Mouse (Mus musculus) ovary, postnatal 14 days (tissue): ENCODE data around the gene Kat8.
"Not testable (repeated sequence)": the region's sequence is repeated elsewhere in the genome, so short reads cannot be mapped to it uniquely, and the experiment has no call there.

Experiments
- DNase-seq: peaks from one replicate; pipeline ENCODE4 v3.0.0; 2022; ENCODE audit warnings: low spot score

Kat8 gene

GRCm38 (mm10) chr7:127912190-127912871, at the start of gene Kat8:
TSS of gene Kat8 (plus strand) at chr7:127912516.
- peak; percentile 80 for DNase-seq

GRCm38 (mm10) chr7:127866434-127866833, 45.9 kb upstream of the Kat8 start:
- DNase-seq = no peak

GRCm38 (mm10) chr7:127867641-127868040, 44.7 kb upstream of the Kat8 start:
- no peak for DNase-seq

- DNase-seq = no peak
These were observed 43.0 kb upstream of the Kat8 start for GRCm38 (mm10) chr7:127869149-127869810.

- no peak for DNase-seq
These were observed 42.0 kb upstream of the Kat8 start for GRCm38 (mm10) chr7:127870136-127870821.

GRCm38 (mm10) chr7:127874812-127875626, 37.3 kb upstream of the Kat8 start:
- DNase-seq = no peak

GRCm38 (mm10) chr7:127875627-127876001, 36.7 kb upstream of the Kat8 start:
- DNase-seq = peak; percentile 82

GRCm38 (mm10) chr7:127876041-127876466, 36.3 kb upstream of the Kat8 start, which contains the start of gene Zfp646:
TSS of gene Zfp646 (plus strand) at chr7:127876221.
- DNase-seq = peak; percentile 57

- DNase-seq = peak; percentile 86
These were observed 35.6 kb upstream of the Kat8 start, which contains the start of gene Zfp668 for GRCm38 (mm10) chr7:127876467-127877348. TSS of gene Zfp668 (minus strand) at chr7:127876828.

GRCm38 (mm10) chr7:127879301-127879700, 33.0 kb upstream of the Kat8 start:
- DNase-seq = no peak

- DNase-seq = no peak
These were observed 31.9 kb upstream of the Kat8 start for GRCm38 (mm10) chr7:127880431-127880830.

- peak; percentile 38 for DNase-seq
These were observed 26.4 kb upstream of the Kat8 start for GRCm38 (mm10) chr7:127885951-127886350.

- DNase-seq = no peak
These were observed 25.8 kb upstream of the Kat8 start for GRCm38 (mm10) chr7:127886551-127886950.

- no peak for DNase-seq
These were observed 25.1 kb upstream of the Kat8 start for GRCm38 (mm10) chr7:127887191-127887590.

GRCm38 (mm10) chr7:127887781-127888180, 24.5 kb upstream of the Kat8 start:
- no peak for DNase-seq

- no peak for DNase-seq
These were observed 23.5 kb upstream of the Kat8 start for GRCm38 (mm10) chr7:127888821-127889220.

- no peak for DNase-seq
These were observed 21.5 kb upstream of the Kat8 start, which contains the start of gene Prss53 for GRCm38 (mm10) chr7:127890798-127891197. TSS of gene Prss53 (minus strand) at chr7:127890970.

GRCm38 (mm10) chr7:127894480-127894879, 17.8 kb upstream of the Kat8 start:
- no peak for DNase-seq

GRCm38 (mm10) chr7:127895442-127895841, 16.9 kb upstream of the Kat8 start, which contains the start of the genes Gm21974 and Vkorc1:
TSS of gene Gm21974 (minus strand) at chr7:127895454.
TSS of gene Vkorc1 (minus strand) at chr7:127895617.
- DNase-seq = peak; percentile 88

GRCm38 (mm10) chr7:127895891-127896290, 16.4 kb upstream of the Kat8 start:
- DNase-seq = not testable (repeated sequence)

GRCm38 (mm10) chr7:127896384-127896783, 15.9 kb upstream of the Kat8 start:
- peak; percentile 50 for DNase-seq
